Mouse (Mus musculus): Measurements from ENCODE around the gene Tmem117. TPM values are rescaled to one million over a fixed set of nuclear protein-coding genes. Genes with fewer than 3 reads are reported as not detected.

Gene Tmem117
- polyA plus RNA-seq, 1 experiment = 1.3 TPM

- no peak for DNase-seq
- Histone ChIP-seq H3K4me3 (replicated peaks; ENCODE audit: extremely low read depth, low read depth, low read length) (no peak overlapping the region), H3K4me1 (ENCODE audit: control insufficient read depth, insufficient read depth, low read length) (no peaks in the 10 kb centered on the region)
- TF ChIP-seq CTCF (IDR thresholded peaks at IDR 0.05; ENCODE audit: insufficient read depth, low read length) = no peak
- TF ChIP-seq POLR2A (IDR thresholded peaks at IDR 0.05; ENCODE audit: borderline replicate concordance, extremely low read depth, low read depth, low read length) = no peak
- WGBS = 52% methylated on average over 3 of the region's 3 CpGs
Measured at GRCm38 (mm10) chr15:94687629-94688028, 58.6 kb downstream of the Tmem117 start.

- Histone ChIP-seq H3K4me3 (replicated peaks; ENCODE audit: extremely low read depth, low read depth, low read length) (no peak overlapping the region), H3K4me1 (ENCODE audit: control insufficient read depth, insufficient read depth, low read length) (no peaks in the 10 kb centered on the region)
- peak; percentile 5 for DNase-seq
- TF ChIP-seq POLR2A (IDR thresholded peaks at IDR 0.05; ENCODE audit: borderline replicate concordance, extremely low read depth, low read depth, low read length) (no peak), CTCF (IDR thresholded peaks at IDR 0.05; ENCODE audit: insufficient read depth, low read length) (no peak)
- WGBS = 60% methylated on average over 5 of the region's 5 CpGs
Measured at GRCm38 (mm10) chr15:94689195-94689883, 60.3 kb downstream of the Tmem117 start.

- 53% methylated on average over 6 of the region's 6 CpGs for WGBS
- Histone ChIP-seq H3K4me3 (replicated peaks; ENCODE audit: extremely low read depth, low read depth, low read length) (no peak overlapping the region), H3K4me1 (ENCODE audit: control insufficient read depth, insufficient read depth, low read length) (no peaks in the 10 kb centered on the region)
- no peak for DNase-seq
- TF ChIP-seq CTCF (IDR thresholded peaks at IDR 0.05; ENCODE audit: insufficient read depth, low read length) (no peak), POLR2A (IDR thresholded peaks at IDR 0.05; ENCODE audit: borderline replicate concordance, extremely low read depth, low read depth, low read length) (no peak)
Measured at GRCm38 (mm10) chr15:94689884-94690231, 60.8 kb downstream of the Tmem117 start.

GRCm38 (mm10) chr15:94722759-94723158 is 93.7 kb downstream of the Tmem117 start:
- no peaks in the 10 kb centered on the region for H3K4me1 ChIP-seq (ENCODE audit: control insufficient read depth, insufficient read depth, low read length)
- WGBS = 27% methylated on average over 5 of the region's 5 CpGs
- no peak overlapping the region for H3K4me3 ChIP-seq (replicated peaks; ENCODE audit: extremely low read depth, low read depth, low read length)
- peak; percentile 4 for DNase-seq
- TF ChIP-seq CTCF (IDR thresholded peaks at IDR 0.05; ENCODE audit: insufficient read depth, low read length) (no peak), POLR2A (IDR thresholded peaks at IDR 0.05; ENCODE audit: borderline replicate concordance, extremely low read depth, low read depth, low read length) (no peak)

GRCm38 (mm10) chr15:94732104-94732503 is 103.1 kb downstream of the Tmem117 start:
- no peak for TF ChIP-seq POLR2A (IDR thresholded peaks at IDR 0.05; ENCODE audit: borderline replicate concordance, extremely low read depth, low read depth, low read length)
- TF ChIP-seq CTCF (IDR thresholded peaks at IDR 0.05; ENCODE audit: insufficient read depth, low read length) = no peak
- DNase-seq = no peak
- H3K4me3 ChIP-seq (replicated peaks; ENCODE audit: extremely low read depth, low read depth, low read length) = no peak overlapping the region
- no peaks in the 10 kb centered on the region for H3K4me1 ChIP-seq (ENCODE audit: control insufficient read depth, insufficient read depth, low read length)
- 75% methylated on average over 4 of the region's 4 CpGs for WGBS

- DNase-seq = no peak
- 24% methylated on average over 4 of the region's 4 CpGs for WGBS
- TF ChIP-seq CTCF (IDR thresholded peaks at IDR 0.05; ENCODE audit: insufficient read depth, low read length) = no peak
- TF ChIP-seq POLR2A (IDR thresholded peaks at IDR 0.05; ENCODE audit: borderline replicate concordance, extremely low read depth, low read depth, low read length) = no peak
- Histone ChIP-seq H3K4me3 (replicated peaks; ENCODE audit: extremely low read depth, low read depth, low read length) (no peak overlapping the region), H3K4me1 (ENCODE audit: control insufficient read depth, insufficient read depth, low read length) (no peaks in the 10 kb centered on the region)
Measured at GRCm38 (mm10) chr15:94769227-94769626, 140.2 kb downstream of the Tmem117 start.

GRCm38 (mm10) chr15:94770832-94771578 is 142.0 kb downstream of the Tmem117 start:
- no peak for DNase-seq
- TF ChIP-seq POLR2A (IDR thresholded peaks at IDR 0.05; ENCODE audit: borderline replicate concordance, extremely low read depth, low read depth, low read length) (no peak), CTCF (IDR thresholded peaks at IDR 0.05; ENCODE audit: insufficient read depth, low read length) (no peak)
- no peaks in the 10 kb centered on the region for H3K4me1 ChIP-seq (ENCODE audit: control insufficient read depth, insufficient read depth, low read length)
- 75% methylated on average over 7 of the region's 7 CpGs for WGBS
- H3K4me3 ChIP-seq (replicated peaks; ENCODE audit: extremely low read depth, low read depth, low read length) = no peak overlapping the region

GRCm38 (mm10) chr15:94771691-94772090 is 142.7 kb downstream of the Tmem117 start:
- no peak for DNase-seq
- H3K4me3 ChIP-seq (replicated peaks; ENCODE audit: extremely low read depth, low read depth, low read length) = no peak overlapping the region
- TF ChIP-seq CTCF (IDR thresholded peaks at IDR 0.05; ENCODE audit: insufficient read depth, low read length) (no peak), POLR2A (IDR thresholded peaks at IDR 0.05; ENCODE audit: borderline replicate concordance, extremely low read depth, low read depth, low read length) (no peak)
- no peaks in the 10 kb centered on the region for H3K4me1 ChIP-seq (ENCODE audit: control insufficient read depth, insufficient read depth, low read length)
- 89% methylated on average over 19 of the region's 19 CpGs for WGBS

- Histone ChIP-seq H3K4me1 (ENCODE audit: control insufficient read depth, insufficient read depth, low read length) (no peaks in the 10 kb centered on the region), H3K4me3 (replicated peaks; ENCODE audit: extremely low read depth, low read depth, low read length) (no peak overlapping the region)
- TF ChIP-seq POLR2A (IDR thresholded peaks at IDR 0.05; ENCODE audit: borderline replicate concordance, extremely low read depth, low read depth, low read length) = no peak
- TF ChIP-seq CTCF (IDR thresholded peaks at IDR 0.05; ENCODE audit: insufficient read depth, low read length) = no peak
- WGBS = 50% methylated on average over 17 of the region's 17 CpGs
- no peak for DNase-seq
Measured at GRCm38 (mm10) chr15:94776119-94777069, 147.4 kb downstream of the Tmem117 start.
